Mouse (Mus musculus): Measurements from ENCODE around the gene Avil. TPM values are rescaled to one million over a fixed set of nuclear protein-coding genes. Genes with fewer than 3 reads are reported as not detected.

The Avil gene
- polyA plus RNA-seq, 1 experiment from 2014 or later, result 10.7 TPM

GRCm38 (mm10) chr10:126960496-126960895, 40.0 kb upstream of the Avil start:
- ATAC-seq (ENCODE audit: low FRiP score, low TSS enrichment) (no peak), DNase-seq (ENCODE audit: low spot score) (no peak)
- Histone ChIP-seq H3K4me1 (replicated peaks; ENCODE audit: control insufficient read depth, insufficient read depth) (peaks cover 4% of the 10 kb centered on the region; the same call in 1 of the 2 replicates), H3K9me3 (ENCODE audit: control insufficient read depth, low read length) (no peaks in the 10 kb centered on the region), H3K4me2 (replicated peaks; ENCODE audit: low read depth) (no peak overlapping the region), H3K36me3 (ENCODE audit: control insufficient read depth, insufficient read depth, low read length) (no peaks in the 10 kb centered on the region), H3K27ac (replicated peaks) (no peak overlapping the region), H3K4me3 (ENCODE audit: low read depth, low read length) (no peak overlapping the region), H3K9ac (ENCODE audit: low read length) (no peak overlapping the region), H3K27me3 (ENCODE audit: control insufficient read depth, insufficient read depth, low read length) (no peaks in the 10 kb centered on the region)
- TF ChIP-seq EP300 (optimal IDR thresholded peaks at IDR 0.05), result no peak
- TF ChIP-seq CTCF (IDR thresholded peaks at IDR 0.05; ENCODE audit: low read depth), result no peak
- 83% methylated on average over 8 of the region's 8 CpGs for WGBS

GRCm38 (mm10) chr10:126961757-126962156, 38.8 kb upstream of the Avil start:
- no peaks in the 10 kb centered on the region for H3K36me3 ChIP-seq (ENCODE audit: control insufficient read depth, insufficient read depth, low read length)
- no peaks in the 10 kb centered on the region for H3K9me3 ChIP-seq (ENCODE audit: control insufficient read depth, low read length)
- peak overlapping the region; percentile 74 for H3K27ac ChIP-seq (replicated peaks)
- H3K4me2 ChIP-seq (replicated peaks; ENCODE audit: low read depth), result no peak overlapping the region
- DNase-seq (ENCODE audit: low spot score) (no peak), ATAC-seq (ENCODE audit: low FRiP score, low TSS enrichment) (peak; percentile 33)
- H3K4me3 ChIP-seq (ENCODE audit: low read depth, low read length), result no peak overlapping the region
- H3K27me3 ChIP-seq (ENCODE audit: control insufficient read depth, insufficient read depth, low read length), result no peaks in the 10 kb centered on the region
- H3K9ac ChIP-seq (ENCODE audit: low read length), result no peak overlapping the region
- 58% methylated on average over 10 of the region's 10 CpGs for WGBS
- peaks cover 4% of the 10 kb centered on the region; the same call in 1 of the 2 replicates for H3K4me1 ChIP-seq (replicated peaks; ENCODE audit: control insufficient read depth, insufficient read depth)
- TF ChIP-seq CTCF (IDR thresholded peaks at IDR 0.05; ENCODE audit: low read depth), result no peak
- no peak for TF ChIP-seq EP300 (optimal IDR thresholded peaks at IDR 0.05)

- Histone ChIP-seq H3K27me3 (ENCODE audit: control insufficient read depth, insufficient read depth, low read length) (no peaks in the 10 kb centered on the region), H3K9me3 (ENCODE audit: control insufficient read depth, low read length) (no peaks in the 10 kb centered on the region), H3K36me3 (ENCODE audit: control insufficient read depth, insufficient read depth, low read length) (no peaks in the 10 kb centered on the region), H3K4me2 (replicated peaks; ENCODE audit: low read depth) (no peak overlapping the region), H3K9ac (ENCODE audit: low read length) (no peak overlapping the region), H3K4me1 (replicated peaks; ENCODE audit: control insufficient read depth, insufficient read depth) (peaks cover under 1% of the 10 kb centered on the region; the same call in 1 of the 2 replicates), H3K4me3 (ENCODE audit: low read depth, low read length) (no peak overlapping the region), H3K27ac (replicated peaks) (peak overlapping the region; percentile 74)
- ATAC-seq (ENCODE audit: low FRiP score, low TSS enrichment) (peak; percentile 75), DNase-seq (ENCODE audit: low spot score) (peak; percentile 58)
- 19% methylated on average over 15 of the region's 15 CpGs for WGBS
- no peak for TF ChIP-seq EP300 (optimal IDR thresholded peaks at IDR 0.05)
- peak; percentile 12; the same call in 1 of the 2 replicates for TF ChIP-seq CTCF (IDR thresholded peaks at IDR 0.05; ENCODE audit: low read depth)
These were observed 38.1 kb upstream of the Avil start for GRCm38 (mm10) chr10:126962271-126962965.

GRCm38 (mm10) chr10:126962966-126963330, 37.6 kb upstream of the Avil start:
- no peak overlapping the region for H3K4me2 ChIP-seq (replicated peaks; ENCODE audit: low read depth)
- no peaks in the 10 kb centered on the region; the same call in 1 of the 2 replicates for H3K4me1 ChIP-seq (replicated peaks; ENCODE audit: control insufficient read depth, insufficient read depth)
- no peak overlapping the region for H3K4me3 ChIP-seq (ENCODE audit: low read depth, low read length)
- H3K27me3 ChIP-seq (ENCODE audit: control insufficient read depth, insufficient read depth, low read length), result no peaks in the 10 kb centered on the region
- H3K27ac ChIP-seq (replicated peaks), result peak overlapping the region; percentile 74
- H3K9ac ChIP-seq (ENCODE audit: low read length), result no peak overlapping the region; the same call in 1 of the 2 replicates
- DNase-seq (ENCODE audit: low spot score) (no peak), ATAC-seq (ENCODE audit: low FRiP score, low TSS enrichment) (no peak)
- TF ChIP-seq CTCF (IDR thresholded peaks at IDR 0.05; ENCODE audit: low read depth), result no peak
- TF ChIP-seq EP300 (optimal IDR thresholded peaks at IDR 0.05), result no peak
- no peaks in the 10 kb centered on the region for H3K9me3 ChIP-seq (ENCODE audit: control insufficient read depth, low read length)
- 35% methylated on average over 6 of the region's 6 CpGs for WGBS
- H3K36me3 ChIP-seq (ENCODE audit: control insufficient read depth, insufficient read depth, low read length), result no peaks in the 10 kb centered on the region

- H3K36me3 ChIP-seq (ENCODE audit: control insufficient read depth, insufficient read depth, low read length), result no peaks in the 10 kb centered on the region
- peak overlapping the region; percentile 74; the same call in 1 of the 2 replicates for H3K27ac ChIP-seq (replicated peaks)
- no peak overlapping the region for H3K4me2 ChIP-seq (replicated peaks; ENCODE audit: low read depth)
- no peak for ATAC-seq (ENCODE audit: low FRiP score, low TSS enrichment)
- H3K9me3 ChIP-seq (ENCODE audit: control insufficient read depth, low read length), result no peaks in the 10 kb centered on the region
- DNase-seq (ENCODE audit: low spot score), result no peak
- TF ChIP-seq CTCF (IDR thresholded peaks at IDR 0.05; ENCODE audit: low read depth) (no peak), EP300 (optimal IDR thresholded peaks at IDR 0.05) (no peak)
- H3K4me3 ChIP-seq (ENCODE audit: low read depth, low read length), result no peak overlapping the region
- H3K27me3 ChIP-seq (ENCODE audit: control insufficient read depth, insufficient read depth, low read length), result no peaks in the 10 kb centered on the region
- H3K9ac ChIP-seq (ENCODE audit: low read length), result no peak overlapping the region
- H3K4me1 ChIP-seq (replicated peaks; ENCODE audit: control insufficient read depth, insufficient read depth), result no peaks in the 10 kb centered on the region; the same call in 1 of the 2 replicates
- 84% methylated on average over 8 of the region's 8 CpGs for WGBS
These were observed 36.7 kb upstream of the Avil start for GRCm38 (mm10) chr10:126963821-126964220.

GRCm38 (mm10) chr10:126971363-126972050, 29.0 kb upstream of the Avil start:
- H3K9me3 ChIP-seq (ENCODE audit: control insufficient read depth, low read length), result no peaks in the 10 kb centered on the region
- no peak overlapping the region for H3K4me2 ChIP-seq (replicated peaks; ENCODE audit: low read depth)
- 10% methylated on average over 12 of the region's 12 CpGs for WGBS
- ATAC-seq (ENCODE audit: low FRiP score, low TSS enrichment), result peak; percentile 13; the same call in 1 of the 2 replicates
- TF ChIP-seq CTCF (IDR thresholded peaks at IDR 0.05; ENCODE audit: low read depth) (no peak), EP300 (optimal IDR thresholded peaks at IDR 0.05) (no peak)
- no peak for DNase-seq (ENCODE audit: low spot score)
- H3K36me3 ChIP-seq (ENCODE audit: control insufficient read depth, insufficient read depth, low read length), result no peaks in the 10 kb centered on the region
- H3K9ac ChIP-seq (ENCODE audit: low read length), result no peak overlapping the region; the same call in 1 of the 2 replicates
- H3K4me3 ChIP-seq (ENCODE audit: low read depth, low read length), result no peak overlapping the region
- no peaks in the 10 kb centered on the region for H3K27me3 ChIP-seq (ENCODE audit: control insufficient read depth, insufficient read depth, low read length)
- H3K27ac ChIP-seq (replicated peaks), result peak overlapping the region; percentile 83
- H3K4me1 ChIP-seq (replicated peaks; ENCODE audit: control insufficient read depth, insufficient read depth), result peaks cover 10% of the 10 kb centered on the region

All from stomach, postnatal 0 days (tissue).